Mouse (Mus musculus): ENCODE measurements around the gene Trpm4. TPM values are rescaled to one million over a fixed set of nuclear protein-coding genes. Genes with fewer than 3 reads are reported as not detected.

Gene Trpm4
- total and polyA plus RNA-seq, 2 experiments from 2014 or later, result 11.2 to 35.7 TPM

DNA sequence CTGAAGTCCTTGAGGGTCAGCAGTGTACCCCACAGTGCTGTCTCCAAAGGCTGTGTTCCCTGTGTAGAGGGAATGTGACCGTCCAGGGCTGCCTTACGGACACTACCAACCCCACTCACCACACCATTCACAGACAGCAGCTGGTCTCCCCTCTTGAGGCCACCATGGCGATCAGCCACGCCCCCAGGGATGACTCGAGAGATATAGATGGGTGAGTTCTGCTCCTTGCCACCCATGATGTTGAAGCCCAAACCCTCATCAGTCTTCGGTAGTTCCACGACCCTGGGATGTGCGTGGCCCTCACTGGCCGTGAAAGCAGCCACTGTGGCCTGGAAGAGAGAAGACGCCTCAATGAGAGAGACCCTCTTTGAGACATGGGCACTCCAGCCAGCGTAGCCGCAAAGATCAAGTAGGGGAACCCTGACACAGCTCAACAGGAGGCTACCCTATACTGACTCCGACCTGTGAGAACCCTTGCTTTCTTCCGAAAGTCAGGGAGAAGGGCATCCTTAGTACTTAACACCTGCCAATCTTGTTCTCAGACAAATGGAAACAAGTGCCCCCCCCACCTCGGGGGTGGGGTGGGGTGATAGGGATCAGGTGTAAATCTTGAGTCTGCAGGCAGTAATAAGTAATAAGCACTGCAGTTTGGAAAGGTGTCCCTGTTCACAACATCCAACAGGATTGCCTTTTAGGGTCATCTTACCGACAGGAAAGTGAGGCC, 35.6 kb upstream of the Trpm4 start:
- no peak for TF ChIP-seq CTCF (IDR thresholded peaks at IDR 0.05; ENCODE audit: low read depth)
- peaks cover 11% of the 10 kb centered on the region for H3K4me1 ChIP-seq (ENCODE audit: insufficient read depth, low read length)
- DNase-seq (ENCODE audit: low spot score) (no peak), ATAC-seq (no peak)
- peak overlapping the region; percentile 76 for H3K4me2 ChIP-seq (ENCODE audit: low read depth, low read length)
- no peak overlapping the region for H3K27ac ChIP-seq
- H3K4me3 ChIP-seq (ENCODE audit: low read length), result peak overlapping the region; percentile 50
- no peaks in the 10 kb centered on the region; the same call in 1 of the 2 replicates for H3K36me3 ChIP-seq (ENCODE audit: insufficient read depth, low read length)
- H3K9me3 ChIP-seq (ENCODE audit: low read length), result no peaks in the 10 kb centered on the region
- H3K9ac ChIP-seq (replicated peaks; ENCODE audit: low read length), result peak overlapping the region; percentile 48; the same call in 1 of the 2 replicates
- 76% methylated on average over 16 of the region's 16 CpGs for WGBS
- no peaks in the 10 kb centered on the region for H3K27me3 ChIP-seq (ENCODE audit: insufficient read depth, low read length)

GRCm38 (mm10) chr7:45368178-45368577, 34.6 kb upstream of the Trpm4 start:
- Histone ChIP-seq H3K36me3 (ENCODE audit: insufficient read depth, low read length) (no peaks in the 10 kb centered on the region; the same call in 1 of the 2 replicates), H3K27ac (peak overlapping the region; percentile 72; the same call in 1 of the 2 replicates)
- no peak for DNase-seq (ENCODE audit: low spot score)

DNA sequence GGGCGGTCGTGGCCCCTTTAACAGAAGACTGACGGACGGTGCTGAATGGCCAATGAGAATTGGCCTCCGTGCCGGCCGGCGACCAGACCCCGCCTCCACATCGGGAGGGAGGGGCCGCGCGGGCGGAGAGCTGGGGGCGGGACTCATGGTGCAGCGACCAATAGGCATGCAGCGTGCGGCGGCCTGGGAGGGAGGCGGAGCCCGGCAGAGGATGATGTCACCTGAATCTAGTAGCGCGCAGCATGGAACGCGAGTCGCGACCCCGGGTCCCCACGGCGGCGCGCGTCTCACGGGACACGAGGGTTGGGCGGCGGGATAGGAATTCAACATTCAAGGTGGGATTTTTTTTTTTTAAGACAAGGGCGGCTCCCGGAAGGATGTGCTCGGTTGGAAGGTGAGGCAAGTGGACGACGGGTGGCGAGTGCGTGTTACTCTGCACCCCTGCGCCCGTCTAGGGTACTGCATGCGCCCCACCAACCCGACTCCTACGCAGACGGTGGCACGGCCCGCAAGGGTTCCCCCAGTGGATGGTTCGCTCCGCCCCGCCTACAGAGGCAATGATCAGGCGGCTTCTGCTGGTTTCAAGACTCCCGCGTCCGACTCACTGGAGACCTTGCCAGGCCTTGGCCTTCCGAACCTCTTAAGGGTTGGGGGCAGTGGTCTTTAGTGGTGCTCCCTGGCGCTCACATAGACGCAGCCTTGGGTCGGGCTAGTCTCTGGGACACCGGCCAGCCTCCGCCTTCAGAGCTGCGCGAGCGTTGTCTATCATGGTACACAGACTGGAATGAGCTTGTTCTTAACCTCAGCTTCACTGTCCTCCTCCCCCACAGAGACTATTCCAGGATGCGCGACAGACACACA, 33.7 kb upstream of the Trpm4 start:
- WGBS, result under 1% methylated on average over 67 of the region's 70 CpGs

More at GRCm38 (mm10) chr7:45368178-45368577, 34.6 kb upstream of the Trpm4 start:
- H3K9me3 ChIP-seq (ENCODE audit: low read length), result no peaks in the 10 kb centered on the region
- peaks cover 11% of the 10 kb centered on the region for H3K4me1 ChIP-seq (ENCODE audit: insufficient read depth, low read length)
- H3K27me3 ChIP-seq (ENCODE audit: insufficient read depth, low read length), result no peaks in the 10 kb centered on the region
- no peak for TF ChIP-seq CTCF (IDR thresholded peaks at IDR 0.05; ENCODE audit: low read depth)
- H3K4me2 ChIP-seq (ENCODE audit: low read depth, low read length), result peak overlapping the region; percentile 78
- no peak for ATAC-seq
- WGBS, result 80% methylated on average over 15 of the region's 15 CpGs
- peak overlapping the region; percentile 85 for H3K4me3 ChIP-seq (ENCODE audit: low read length)
- no peak overlapping the region; the same call in 1 of the 2 replicates for H3K9ac ChIP-seq (replicated peaks; ENCODE audit: low read length)

GRCm38 (mm10) chr7:45366652-45367019, 33.1 kb upstream of the Trpm4 start, which contains the start of gene Ppfia3:
TSS of gene Ppfia3 (minus strand) at chr7:45367019.
- ATAC-seq, result peak; percentile 36
- no peak for DNase-seq (ENCODE audit: low spot score)
- no peak for TF ChIP-seq CTCF (IDR thresholded peaks at IDR 0.05; ENCODE audit: low read depth)
- H3K9ac ChIP-seq (replicated peaks; ENCODE audit: low read length), result peak within 1 kb of the TSS; percentile 96
- no peaks in the 10 kb centered on the region for H3K27me3 ChIP-seq (ENCODE audit: insufficient read depth, low read length)
- peak within 1 kb of the TSS; percentile 78 for H3K27ac ChIP-seq
- under 1% methylated on average over 25 of the region's 26 CpGs for WGBS
- peak within 1 kb of the TSS; percentile 85 for H3K4me3 ChIP-seq (ENCODE audit: low read length)
- peaks cover 15% of the 10 kb centered on the region for H3K4me1 ChIP-seq (ENCODE audit: insufficient read depth, low read length)
- no peaks in the 10 kb centered on the region for H3K9me3 ChIP-seq (ENCODE audit: low read length)
- peak within 1 kb of the TSS; percentile 78 for H3K4me2 ChIP-seq (ENCODE audit: low read depth, low read length)
- H3K36me3 ChIP-seq (ENCODE audit: insufficient read depth, low read length), result no peaks in the 10 kb centered on the region

More for the DNA sequence above, 33.7 kb upstream of the Trpm4 start:
- H3K9me3 ChIP-seq (ENCODE audit: low read length), result no peaks in the 10 kb centered on the region
- no peaks in the 10 kb centered on the region; the same call in 1 of the 2 replicates for H3K36me3 ChIP-seq (ENCODE audit: insufficient read depth, low read length)
- H3K9ac ChIP-seq (replicated peaks; ENCODE audit: low read length), result peak overlapping the region; percentile 96
- peak overlapping the region; percentile 85 for H3K4me3 ChIP-seq (ENCODE audit: low read length)
- peak overlapping the region; percentile 78 for H3K27ac ChIP-seq
- peak; percentile 91 for ATAC-seq
- peak overlapping the region; percentile 78 for H3K4me2 ChIP-seq (ENCODE audit: low read depth, low read length)
- DNase-seq (ENCODE audit: low spot score), result peak; percentile 97
- H3K27me3 ChIP-seq (ENCODE audit: insufficient read depth, low read length), result no peaks in the 10 kb centered on the region
- H3K4me1 ChIP-seq (ENCODE audit: insufficient read depth, low read length), result peaks cover 15% of the 10 kb centered on the region
- peak; percentile 84 for TF ChIP-seq CTCF (IDR thresholded peaks at IDR 0.05; ENCODE audit: low read depth)

GRCm38 (mm10) chr7:45365742-45366651, 32.4 kb upstream of the Trpm4 start:
- no peak for ATAC-seq
- Histone ChIP-seq H3K36me3 (ENCODE audit: insufficient read depth, low read length) (no peaks in the 10 kb centered on the region), H3K27me3 (ENCODE audit: insufficient read depth, low read length) (no peaks in the 10 kb centered on the region), H3K9me3 (ENCODE audit: low read length) (no peaks in the 10 kb centered on the region), H3K4me3 (ENCODE audit: low read length) (peak overlapping the region; percentile 85), H3K4me1 (ENCODE audit: insufficient read depth, low read length) (peaks cover 15% of the 10 kb centered on the region), H3K4me2 (ENCODE audit: low read depth, low read length) (peak overlapping the region; percentile 78), H3K9ac (replicated peaks; ENCODE audit: low read length) (peak overlapping the region; percentile 96), H3K27ac (peak overlapping the region; percentile 78)
- DNase-seq (ENCODE audit: low spot score), result peak; percentile 51
- WGBS, result 5% methylated on average over 35 of the region's 35 CpGs
- TF ChIP-seq CTCF (IDR thresholded peaks at IDR 0.05; ENCODE audit: low read depth), result no peak

DNA sequence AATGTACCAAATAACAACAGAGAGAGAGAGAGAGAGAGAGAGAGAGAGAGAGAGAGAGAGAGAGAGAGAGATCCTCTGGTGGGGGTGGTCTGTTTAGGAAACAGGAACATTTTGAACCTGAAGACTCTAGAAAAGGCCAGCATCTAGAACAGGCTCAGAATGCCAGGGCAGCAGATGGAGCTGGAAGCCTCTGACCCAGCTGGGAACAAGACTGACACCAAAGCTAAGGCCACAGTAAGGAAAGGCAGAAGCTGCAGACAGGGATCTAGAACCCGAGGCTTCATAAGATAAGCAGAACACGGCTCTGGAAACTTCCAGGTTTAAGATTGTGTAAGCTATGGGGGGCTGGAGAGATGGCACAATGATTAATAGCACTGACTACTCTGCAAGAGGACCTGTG, 30.4 kb upstream of the Trpm4 start:
- Histone ChIP-seq H3K9me3 (ENCODE audit: low read length) (no peaks in the 10 kb centered on the region), H3K36me3 (ENCODE audit: insufficient read depth, low read length) (no peaks in the 10 kb centered on the region), H3K4me2 (ENCODE audit: low read depth, low read length) (no peak overlapping the region), H3K4me3 (ENCODE audit: low read length) (no peak overlapping the region), H3K27ac (no peak overlapping the region), H3K27me3 (ENCODE audit: insufficient read depth, low read length) (no peaks in the 10 kb centered on the region), H3K4me1 (ENCODE audit: insufficient read depth, low read length) (peaks cover 11% of the 10 kb centered on the region), H3K9ac (replicated peaks; ENCODE audit: low read length) (no peak overlapping the region)
- WGBS, result 85% methylated on average over 2 of the region's 2 CpGs
- TF ChIP-seq CTCF (IDR thresholded peaks at IDR 0.05; ENCODE audit: low read depth), result no peak
- DNase-seq (ENCODE audit: low spot score), result no peak
- ATAC-seq, result no peak
